Mouse (Mus musculus) cerebral cortex, adult 2 months (tissue): ENCODE data around the gene Fryl.

ENCODE experiments used
- WGBS: fragments of 180-500 bp; shearing (Covaris S2); methylation state at CpG from one replicate; pipeline ENCODE4 v1.1.7; 2018; 5-methylcytosine and 5-hydroxymethylcytosine counted together

Fryl gene

GRCm38 (mm10) chr5:73006784-73007581 is 249.4 kb downstream of the Fryl start, which contains the start of gene Slc10a4:
Gene Slc10a4, plus strand, starts transcription at chr5:73006883.
- 12% methylated on average over 65 of the region's 65 CpGs for WGBS

GRCm38 (mm10) chr5:73004046-73004445 is 252.4 kb downstream of the Fryl start:
- 91% methylated on average over 5 of the region's 5 CpGs for WGBS

GRCm38 (mm10) chr5:72998546-72998945 is 257.9 kb downstream of the Fryl start:
- 79% methylated on average over 1 of the region's 1 CpGs for WGBS

GRCm38 (mm10) chr5:72995379-72995778 is 261.0 kb downstream of the Fryl start:
- WGBS: 40% methylated on average over 10 of the region's 10 CpGs

GRCm38 (mm10) chr5:72994928-72995327 is 261.5 kb downstream of the Fryl start:
- 76% methylated on average over 2 of the region's 2 CpGs for WGBS

- 76% methylated on average over 8 of the region's 8 CpGs for WGBS
These were observed 262.0 kb downstream of the Fryl start for GRCm38 (mm10) chr5:72994424-72994823.

- 84% methylated on average over 1 of the region's 1 CpGs for WGBS
These were observed 263.9 kb downstream of the Fryl start for GRCm38 (mm10) chr5:72992474-72992873.

GRCm38 (mm10) chr5:72989756-72990155 is 266.7 kb downstream of the Fryl start:
- WGBS: 48% methylated on average over 8 of the region's 8 CpGs

GRCm38 (mm10) chr5:72987786-72988185 is 268.6 kb downstream of the Fryl start:
- 95% methylated on average over 7 of the region's 7 CpGs for WGBS

GRCm38 (mm10) chr5:72984091-72984490 is 272.3 kb downstream of the Fryl start:
- 12% methylated on average over 2 of the region's 2 CpGs for WGBS

GRCm38 (mm10) chr5:72976539-72976938 is 279.9 kb downstream of the Fryl start:
- WGBS: 84% methylated on average over 4 of the region's 4 CpGs

- 89% methylated on average over 6 of the region's 6 CpGs for WGBS
These were observed 280.4 kb downstream of the Fryl start for GRCm38 (mm10) chr5:72975996-72976395.

GRCm38 (mm10) chr5:72974602-72975001 is 281.8 kb downstream of the Fryl start, which contains the start of gene Gm10135:
Gene Gm10135, minus strand, starts transcription at chr5:72974702.
- WGBS: 96% methylated on average over 7 of the region's 7 CpGs

GRCm38 (mm10) chr5:72972934-72973333 is 283.5 kb downstream of the Fryl start:
- 45% methylated on average over 5 of the region's 5 CpGs for WGBS

GRCm38 (mm10) chr5:72972435-72972834 is 284.0 kb downstream of the Fryl start:
- 66% methylated on average over 4 of the region's 4 CpGs for WGBS
